Mouse (Mus musculus) adrenal gland, postnatal 14 days (tissue): ENCODE data around the gene Jarid2. TPM values are rescaled to one million over a fixed set of nuclear protein-coding genes. Genes with fewer than 3 reads are reported as not detected.

Source experiments
- DNase-seq: peaks from one replicate; pipeline ENCODE4 v3.0.0; 2021; ENCODE audit warnings: mixed read lengths
- total RNA-seq: library from RNA; stranded (reverse); gene quantifications from 2 replicates; pipeline ENCODE4 v1.2.3, GENCODE M21; 2021

Gene Jarid2
- total RNA-seq, 1 experiment from 2014 or later, result 53.6 TPM

DNA sequence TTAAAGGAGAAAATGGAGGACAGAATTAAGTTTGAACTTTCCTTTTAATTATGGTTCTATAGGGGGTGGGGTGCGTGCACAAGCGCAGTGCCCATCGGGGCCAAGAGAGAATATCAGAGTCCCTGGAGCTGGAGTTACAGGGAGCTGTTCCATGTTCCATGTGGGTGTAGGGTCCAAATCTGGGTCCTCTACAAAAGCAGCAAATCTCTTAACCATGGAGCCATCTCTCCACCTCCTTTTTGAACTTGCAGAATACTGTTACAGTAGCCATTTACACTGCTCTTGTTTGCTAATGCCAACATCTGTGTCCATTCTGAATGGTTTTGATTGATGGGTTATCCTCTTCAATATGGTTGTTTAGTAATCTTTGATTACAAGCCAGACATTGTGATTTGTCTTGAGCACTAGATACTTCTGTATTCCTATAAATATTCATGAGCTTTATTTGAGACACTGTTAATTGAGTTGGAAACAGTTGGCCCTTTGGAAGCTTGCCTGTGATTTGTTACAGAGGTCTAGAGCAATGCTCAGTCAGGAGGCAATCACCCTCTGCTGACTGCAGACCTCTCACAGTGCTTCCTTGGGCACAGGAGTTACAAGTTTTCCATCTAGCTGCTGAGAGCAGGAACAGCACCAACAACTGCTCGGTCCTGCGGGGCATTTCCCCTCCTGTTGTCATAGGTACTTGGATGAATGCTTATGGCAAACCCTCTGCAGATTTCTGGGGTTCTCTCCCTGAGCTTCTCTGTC, 231.4 kb downstream of the Jarid2 start:
- DNase-seq, result no peak
